Mouse (Mus musculus): ENCODE data around the gene Slit3. TPM values are rescaled to one million over a fixed set of nuclear protein-coding genes. Genes with fewer than 3 reads are reported as not detected.

The Slit3 gene
- polyA plus RNA-seq, 1 experiment, result not detected

DNA sequence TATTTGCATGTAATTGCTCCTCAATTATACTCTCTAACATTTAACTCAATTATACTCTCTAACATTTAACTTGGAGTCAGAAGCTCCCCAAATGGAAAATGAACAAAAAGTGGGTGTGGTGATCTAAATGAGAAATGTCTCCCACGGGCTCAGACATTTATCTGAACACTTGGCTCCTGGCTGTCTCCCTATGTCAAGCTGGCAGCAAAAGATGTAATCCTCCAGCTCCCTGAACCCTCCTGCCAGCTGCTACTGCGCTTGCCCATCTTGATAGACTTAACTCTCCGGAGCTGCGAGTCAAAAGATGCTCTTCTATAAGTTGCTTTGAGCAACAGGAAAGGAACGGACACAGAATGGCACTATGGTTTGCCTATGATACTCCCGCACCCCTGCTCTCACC lies 623.5 kb downstream of the Slit3 start:
- Histone ChIP-seq H3K4me3 (replicated peaks) (no peak overlapping the region), H3K9me3 (ENCODE audit: control insufficient read depth, low read length) (peaks cover 8% of the 10 kb centered on the region), H3K36me3 (ENCODE audit: control insufficient read depth) (no peaks in the 10 kb centered on the region), H3K4me1 (ENCODE audit: control insufficient read depth) (no peaks in the 10 kb centered on the region), H3K27me3 (ENCODE audit: control insufficient read depth) (no peaks in the 10 kb centered on the region)
- TF ChIP-seq GATA1 (IDR thresholded peaks at IDR 0.05; ENCODE audit: low read length), result no peak
- TF ChIP-seq TAL1 (IDR thresholded peaks at IDR 0.05; ENCODE audit: low read length), result no peak

GRCm38 (mm10) chr11:35750578-35750977 lies 629.6 kb downstream of the Slit3 start:
- Histone ChIP-seq H3K4me3 (replicated peaks) (no peak overlapping the region), H3K4me1 (ENCODE audit: control insufficient read depth) (no peaks in the 10 kb centered on the region), H3K9me3 (ENCODE audit: control insufficient read depth, low read length) (no peaks in the 10 kb centered on the region), H3K36me3 (ENCODE audit: control insufficient read depth) (no peaks in the 10 kb centered on the region), H3K27me3 (ENCODE audit: control insufficient read depth) (no peaks in the 10 kb centered on the region)
- TF ChIP-seq GATA1 (IDR thresholded peaks at IDR 0.05; ENCODE audit: low read length), result no peak

- TF ChIP-seq TAL1 (IDR thresholded peaks at IDR 0.05; ENCODE audit: low read length) (no peak), GATA1 (IDR thresholded peaks at IDR 0.05; ENCODE audit: low read length) (no peak)
- Histone ChIP-seq H3K4me3 (replicated peaks) (no peak overlapping the region), H3K9me3 (ENCODE audit: control insufficient read depth, low read length) (no peaks in the 10 kb centered on the region), H3K4me1 (ENCODE audit: control insufficient read depth) (no peaks in the 10 kb centered on the region), H3K36me3 (ENCODE audit: control insufficient read depth) (no peaks in the 10 kb centered on the region), H3K27me3 (ENCODE audit: control insufficient read depth) (no peaks in the 10 kb centered on the region)
Observed at GRCm38 (mm10) chr11:35754906-35755418, 633.9 kb downstream of the Slit3 start.

GRCm38 (mm10) chr11:35755546-35755945 lies 634.5 kb downstream of the Slit3 start:
- Histone ChIP-seq H3K27me3 (ENCODE audit: control insufficient read depth) (no peaks in the 10 kb centered on the region), H3K4me1 (ENCODE audit: control insufficient read depth) (no peaks in the 10 kb centered on the region), H3K36me3 (ENCODE audit: control insufficient read depth) (no peaks in the 10 kb centered on the region), H3K9me3 (ENCODE audit: control insufficient read depth, low read length) (no peaks in the 10 kb centered on the region), H3K4me3 (replicated peaks) (no peak overlapping the region)
- TF ChIP-seq TAL1 (IDR thresholded peaks at IDR 0.05; ENCODE audit: low read length), result no peak
- TF ChIP-seq GATA1 (IDR thresholded peaks at IDR 0.05; ENCODE audit: low read length), result no peak

GRCm38 (mm10) chr11:35756411-35757303 lies 635.6 kb downstream of the Slit3 start:
- Histone ChIP-seq H3K9me3 (ENCODE audit: control insufficient read depth, low read length) (no peaks in the 10 kb centered on the region), H3K4me1 (ENCODE audit: control insufficient read depth) (no peaks in the 10 kb centered on the region), H3K27me3 (ENCODE audit: control insufficient read depth) (no peaks in the 10 kb centered on the region), H3K36me3 (ENCODE audit: control insufficient read depth) (no peaks in the 10 kb centered on the region), H3K4me3 (replicated peaks) (no peak overlapping the region)
- TF ChIP-seq GATA1 (IDR thresholded peaks at IDR 0.05; ENCODE audit: low read length) (no peak), TAL1 (IDR thresholded peaks at IDR 0.05; ENCODE audit: low read length) (no peak)
